Mouse (Mus musculus) bone marrow, adult 2 months (tissue): ENCODE measurements around the gene Rgs6.

ENCODE experiments used
- CTCF ChIP-seq: fragments of 200-500 bp; IDR thresholded peaks from 2 replicates; pipeline ENCODE4 v1.5.1; 2011; ENCODE audit warnings: low read length, control low read depth; ENCODE audit not compliant: control insufficient read depth, insufficient read depth
- POLR2A ChIP-seq: fragments of 200-500 bp; IDR thresholded peaks from 2 replicates; pipeline ENCODE4 v1.6.1; 2011; ENCODE audit warnings: low read depth, mild to moderate bottlenecking, control low read depth, low read length, borderline replicate concordance; ENCODE audit not compliant: control insufficient read depth

DNA sequence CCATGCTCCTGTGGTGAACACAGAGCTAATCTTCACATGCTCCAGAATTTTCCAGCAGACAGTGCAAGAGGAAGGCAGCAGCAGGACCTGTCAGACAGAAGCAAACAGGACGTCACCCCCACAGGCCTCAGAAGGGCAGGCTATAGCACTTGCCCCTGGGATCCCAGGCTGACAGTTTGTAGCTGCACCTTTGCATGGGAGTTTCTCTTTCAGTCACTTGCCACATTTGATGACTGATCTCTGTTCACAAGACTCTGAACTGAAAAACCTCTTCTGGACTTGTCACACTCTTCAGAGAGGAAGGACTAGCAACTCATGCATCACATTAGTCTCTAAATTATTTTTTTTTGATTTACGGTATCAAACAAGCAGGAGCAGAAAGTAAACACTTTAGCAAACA is 126.2 kb downstream of the Rgs6 start:
- TF ChIP-seq CTCF (no peak), POLR2A (no peak)
